Mouse (Mus musculus): ENCODE data around the gene Meis1. TPM values are rescaled to one million over a fixed set of nuclear protein-coding genes. Genes with fewer than 3 reads are reported as not detected.

Gene Meis1
- total and polyA plus RNA-seq, 3 experiments, result 0.19 to 3.6 (median 0.81) TPM

- H3K36me3 ChIP-seq (replicated peaks in 1 of 2; ENCODE audit: control insufficient read depth in 1 of 2, insufficient read depth in 1 of 2, low read length in 1 of 2), result no peaks in the 10 kb centered on the region
- DNase-seq (ENCODE audit: extremely low read depth), result no peak
- no peak overlapping the region for H3K4me2 ChIP-seq (ENCODE audit: insufficient read depth, low read depth, poor library complexity, severe bottlenecking)
- no peaks in the 10 kb centered on the region for H3K9me3 ChIP-seq (replicated peaks; ENCODE audit: low read length)
- dilution Hi-C loops (cut with MboI; ENCODE audit: extremely low pct_ligation_motif_present, extremely low pct_unique_long_range_greater_than_20kb, low sequenced_read_pairs) (no loop called here), in situ Hi-C loops (cut with MboI; ENCODE audit: low pct_ligation_motif_present, low pct_unique_long_range_greater_than_20kb, low sequenced_read_pairs) (no loop called here)
- no peak overlapping the region for H3K4me3 ChIP-seq (replicated peaks in 1 of 3; ENCODE audit: low read depth in 2 of 3, low read length in 2 of 3, poor library complexity in 1 of 3)
- H3K27me3 ChIP-seq (replicated peaks), result no peaks in the 10 kb centered on the region
- H3K4me1 ChIP-seq (ENCODE audit: control insufficient read depth in 1 of 2, insufficient read depth in 2 of 2), result peaks cover 0 to 5% of the 10 kb centered on the region in 2 experiments; a peak in 1 of 4 replicates
- H3K9ac ChIP-seq (ENCODE audit: insufficient read depth, low read depth), result no peak overlapping the region
- no peaks in the 10 kb centered on the region for H3K79me2 ChIP-seq (replicated peaks; ENCODE audit: control insufficient read depth, extremely low read depth, insufficient read depth, poor library complexity, severe bottlenecking)
- H3K27ac ChIP-seq (ENCODE audit: insufficient read depth, low read depth), result no peak overlapping the region
- TF ChIP-seq USF2 (conservative IDR thresholded peaks at IDR 0.05; ENCODE audit: low read depth, low read length) (no peak), UBTF (IDR thresholded peaks at IDR 0.05; ENCODE audit: low read depth, low read length) (no peak), POLR2A (IDR thresholded peaks at IDR 0.05; ENCODE audit: low read depth, low read length) (no peak), ELF1 (IDR thresholded peaks at IDR 0.05; ENCODE audit: low read depth, low read length) (no peak), IRF4 (IDR thresholded peaks at IDR 0.05; ENCODE audit: low read depth, low read length) (no peak)
These were observed 60.7 kb downstream of the Meis1 start for GRCm38 (mm10) chr11:18957805-18958770.

- Histone ChIP-seq H3K27ac (ENCODE audit: insufficient read depth, low read depth) (no peak overlapping the region), H3K9ac (ENCODE audit: insufficient read depth, low read depth) (no peak overlapping the region), H3K4me2 (ENCODE audit: insufficient read depth, low read depth, poor library complexity, severe bottlenecking) (no peak overlapping the region), H3K79me2 (replicated peaks; ENCODE audit: control insufficient read depth, extremely low read depth, insufficient read depth, poor library complexity, severe bottlenecking) (no peaks in the 10 kb centered on the region), H3K36me3 (replicated peaks in 1 of 2; ENCODE audit: control insufficient read depth in 1 of 2, insufficient read depth in 1 of 2, low read length in 1 of 2) (no peaks in the 10 kb centered on the region), H3K4me3 (replicated peaks in 1 of 3; ENCODE audit: low read depth in 2 of 3, low read length in 2 of 3, poor library complexity in 1 of 3) (no peak overlapping the region), H3K9me3 (replicated peaks; ENCODE audit: low read length) (no peaks in the 10 kb centered on the region), H3K4me1 (ENCODE audit: control insufficient read depth in 1 of 2, insufficient read depth in 2 of 2) (peaks cover 0 to 5% of the 10 kb centered on the region in 2 experiments; a peak in 1 of 4 replicates), H3K27me3 (replicated peaks) (no peaks in the 10 kb centered on the region)
- dilution Hi-C loops (cut with MboI; ENCODE audit: extremely low pct_ligation_motif_present, extremely low pct_unique_long_range_greater_than_20kb, low sequenced_read_pairs) (no loop called here), in situ Hi-C loops (cut with MboI; ENCODE audit: low pct_ligation_motif_present, low pct_unique_long_range_greater_than_20kb, low sequenced_read_pairs) (no loop called here)
- DNase-seq (ENCODE audit: extremely low read depth), result no peak
- no peak for TF ChIP-seq IRF4 (IDR thresholded peaks at IDR 0.05; ENCODE audit: low read depth, low read length)
- no peak for TF ChIP-seq ETS1 (conservative IDR thresholded peaks at IDR 0.05; ENCODE audit: low read depth, low read length)
- TF ChIP-seq ZNF384 (IDR thresholded peaks at IDR 0.05; ENCODE audit: low read depth, low read length), result no peak
- TF ChIP-seq TBP (conservative IDR thresholded peaks at IDR 0.05; ENCODE audit: low read depth, low read length), result no peak
These were observed 61.5 kb downstream of the Meis1 start for GRCm38 (mm10) chr11:18957097-18957804.

GRCm38 (mm10) chr11:18955969-18956368 is 62.8 kb downstream of the Meis1 start:
- Histone ChIP-seq H3K9ac (ENCODE audit: insufficient read depth, low read depth) (no peak overlapping the region), H3K4me1 (ENCODE audit: control insufficient read depth in 1 of 2, insufficient read depth in 2 of 2) (peaks cover 0 to 5% of the 10 kb centered on the region in 2 experiments; a peak in 1 of 4 replicates), H3K27ac (ENCODE audit: insufficient read depth, low read depth) (no peak overlapping the region), H3K4me3 (replicated peaks in 1 of 3; ENCODE audit: low read depth in 2 of 3, low read length in 2 of 3, poor library complexity in 1 of 3) (no peak overlapping the region), H3K9me3 (replicated peaks; ENCODE audit: low read length) (no peaks in the 10 kb centered on the region), H3K27me3 (replicated peaks) (no peaks in the 10 kb centered on the region), H3K36me3 (replicated peaks in 1 of 2; ENCODE audit: control insufficient read depth in 1 of 2, insufficient read depth in 1 of 2, low read length in 1 of 2) (no peaks in the 10 kb centered on the region), H3K4me2 (ENCODE audit: insufficient read depth, low read depth, poor library complexity, severe bottlenecking) (no peak overlapping the region), H3K79me2 (replicated peaks; ENCODE audit: control insufficient read depth, extremely low read depth, insufficient read depth, poor library complexity, severe bottlenecking) (no peaks in the 10 kb centered on the region)
- in situ Hi-C loops (cut with MboI; ENCODE audit: low pct_ligation_motif_present, low pct_unique_long_range_greater_than_20kb, low sequenced_read_pairs) (no loop called here), dilution Hi-C loops (cut with MboI; ENCODE audit: extremely low pct_ligation_motif_present, extremely low pct_unique_long_range_greater_than_20kb, low sequenced_read_pairs) (no loop called here)
- DNase-seq (ENCODE audit: extremely low read depth), result no peak
- TF ChIP-seq MAFK (IDR thresholded peaks at IDR 0.05; ENCODE audit: insufficient replicate concordance, low read length) (no peak), UBTF (IDR thresholded peaks at IDR 0.05; ENCODE audit: low read depth, low read length) (no peak), MEF2A (IDR thresholded peaks at IDR 0.05; ENCODE audit: borderline replicate concordance, low read depth, low read length) (no peak), PAX5 (IDR thresholded peaks at IDR 0.05; ENCODE audit: low read length) (no peak)
